Mouse (Mus musculus): Measurements from ENCODE around the gene Rab11a. TPM values are rescaled to one million over a fixed set of nuclear protein-coding genes. Genes with fewer than 3 reads are reported as not detected.

Rab11a gene
- 398 and 419 TPM in 2 replicates for polyA plus RNA-seq (2015; fragmentation: Nextera tagmentation; extraction: Ambion mirVana)

DNA sequence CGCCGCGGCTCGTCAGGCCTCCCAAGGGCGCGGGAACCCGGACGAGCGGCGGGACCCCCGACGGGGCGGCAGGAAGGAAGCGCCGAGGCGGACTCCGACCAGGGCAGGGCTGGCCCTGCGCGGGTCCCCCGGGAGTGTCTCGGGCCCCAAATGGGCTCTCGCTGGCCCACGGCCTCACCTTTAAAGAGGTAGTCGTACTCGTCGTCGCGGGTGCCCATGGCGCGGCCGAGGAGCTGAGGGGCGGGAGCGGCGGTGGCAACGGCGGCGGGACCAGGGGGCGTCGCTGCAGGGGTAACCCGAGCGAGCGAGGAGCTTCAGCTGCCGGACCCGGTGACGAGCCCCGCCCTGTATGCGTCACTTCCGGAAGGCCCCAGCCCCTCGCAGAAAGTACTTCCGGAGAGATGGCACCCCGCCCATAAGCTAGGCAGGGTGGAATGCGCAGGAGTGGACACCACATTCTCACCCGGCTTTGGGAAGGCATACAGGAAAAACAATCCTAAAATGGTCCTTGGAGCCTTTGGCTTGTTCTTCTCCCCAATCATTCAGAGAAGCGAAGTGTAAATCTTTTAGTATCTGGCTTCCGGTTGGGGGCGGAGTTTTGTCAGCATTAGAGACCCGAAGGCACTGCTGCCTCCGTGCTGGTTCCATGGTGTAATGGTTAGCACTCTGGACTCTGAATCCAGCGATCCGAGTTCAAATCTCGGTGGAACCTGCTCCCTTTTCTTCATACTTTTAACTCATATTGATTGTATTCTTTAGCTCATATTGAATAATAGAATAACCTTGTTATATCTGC, at the start of gene Rab11a:
Rab11a (minus strand) TSS at position 353 of the 796 bp plus-strand sequence.
- peak; percentile 98 for ATAC-seq (ENCODE audit: low FRiP score)
- no peaks in the 10 kb centered on the region for H3K27me3 ChIP-seq (replicated peaks)
- H3K36me3 ChIP-seq = no peaks in the 10 kb centered on the region
- WGBS = under 1% methylated on average over 61 of the region's 61 CpGs
- H3K4me1 ChIP-seq = peaks cover 13% of the 10 kb centered on the region
- H3K4me3 ChIP-seq (replicated peaks) = peak within 1 kb of the TSS; percentile 99
- peak within 1 kb of the TSS; percentile 96 for H3K27ac ChIP-seq (replicated peaks)
- H3K9me3 ChIP-seq (replicated peaks) = no peaks in the 10 kb centered on the region
- H3K4me2 ChIP-seq = peak within 1 kb of the TSS; percentile 72
- peak within 1 kb of the TSS; percentile 92 for H3K9ac ChIP-seq (replicated peaks)

DNA sequence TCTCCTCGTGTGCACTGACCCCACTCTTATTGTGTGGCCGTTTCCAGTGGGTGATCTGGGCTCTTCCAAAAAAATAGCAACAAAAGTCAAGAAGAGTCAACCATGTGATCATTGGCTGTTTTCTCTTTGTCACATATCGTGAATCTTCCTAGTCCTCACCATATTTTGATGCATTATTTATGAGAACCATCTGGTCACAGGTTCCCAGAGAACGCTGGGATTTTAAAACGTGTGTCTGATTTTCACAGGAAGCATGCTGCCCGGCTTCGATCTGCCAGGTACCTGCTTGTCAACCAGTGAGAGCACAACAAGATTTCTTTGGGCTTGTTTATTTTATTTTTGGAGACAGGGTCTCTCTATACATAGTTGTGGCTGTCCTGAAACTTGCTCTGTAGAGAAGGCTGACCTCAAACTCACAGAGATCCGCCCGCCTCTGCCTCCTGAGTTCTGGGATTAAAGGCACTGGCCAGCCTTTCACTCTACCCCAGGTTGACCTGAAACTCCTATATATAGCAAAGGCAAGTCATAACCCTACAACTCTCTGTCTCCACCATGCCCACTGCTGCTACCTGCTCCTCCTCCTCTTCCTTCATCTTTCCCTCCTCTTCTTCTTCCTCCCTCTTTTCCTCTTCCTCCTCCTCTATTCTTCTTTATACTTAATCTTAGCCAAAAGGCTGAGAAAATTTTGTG, 48.8 kb upstream of the Rab11a start:
- H3K4me3 ChIP-seq (replicated peaks) = no peak overlapping the region
- ATAC-seq (ENCODE audit: low FRiP score) = no peak
- H3K4me2 ChIP-seq = no peak overlapping the region
- no peak overlapping the region for H3K9ac ChIP-seq (replicated peaks)
- H3K27me3 ChIP-seq (replicated peaks) = no peaks in the 10 kb centered on the region
- H3K36me3 ChIP-seq = no peaks in the 10 kb centered on the region
- 65% methylated on average over 9 of the region's 9 CpGs for WGBS
- H3K27ac ChIP-seq (replicated peaks) = no peak overlapping the region
- no peaks in the 10 kb centered on the region for H3K9me3 ChIP-seq (replicated peaks)
- no peaks in the 10 kb centered on the region for H3K4me1 ChIP-seq

DNA sequence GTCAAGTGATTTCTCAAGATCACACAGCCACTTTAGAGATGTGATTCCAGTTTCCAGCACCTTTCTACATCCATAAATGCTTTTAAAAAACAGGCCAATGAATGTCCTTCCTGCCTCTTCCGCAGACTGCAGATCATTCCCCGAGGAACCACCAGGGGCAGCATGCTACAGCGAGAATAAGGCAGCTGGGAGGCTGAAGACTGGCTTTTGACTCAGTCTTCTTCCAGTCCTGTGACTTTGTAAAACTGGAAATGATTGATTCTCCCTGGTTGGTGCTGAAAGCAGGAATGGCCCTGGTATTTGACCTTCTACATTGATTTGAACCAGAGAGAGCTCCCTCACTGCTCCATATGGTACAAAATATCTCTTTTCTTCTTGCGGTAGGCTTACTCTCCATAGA, 47.3 kb upstream of the Rab11a start:
- H3K27me3 ChIP-seq (replicated peaks) = no peaks in the 10 kb centered on the region
- H3K9ac ChIP-seq (replicated peaks) = no peak overlapping the region
- no peak for ATAC-seq (ENCODE audit: low FRiP score)
- no peaks in the 10 kb centered on the region for H3K9me3 ChIP-seq (replicated peaks)
- H3K4me2 ChIP-seq = no peak overlapping the region
- H3K4me1 ChIP-seq = no peaks in the 10 kb centered on the region
- 40% methylated on average over 4 of the region's 4 CpGs for WGBS
- no peak overlapping the region for H3K4me3 ChIP-seq (replicated peaks)
- no peaks in the 10 kb centered on the region for H3K36me3 ChIP-seq
- H3K27ac ChIP-seq (replicated peaks) = no peak overlapping the region

- 63% methylated on average over 7 of the region's 7 CpGs for WGBS
- no peaks in the 10 kb centered on the region for H3K27me3 ChIP-seq (replicated peaks)
- no peak overlapping the region for H3K27ac ChIP-seq (replicated peaks)
- no peaks in the 10 kb centered on the region for H3K9me3 ChIP-seq (replicated peaks)
- no peak for ATAC-seq (ENCODE audit: low FRiP score)
- H3K4me3 ChIP-seq (replicated peaks) = no peak overlapping the region
- peaks cover 2% of the 10 kb centered on the region; the same call in 1 of the 2 replicates for H3K4me1 ChIP-seq
- H3K9ac ChIP-seq (replicated peaks) = no peak overlapping the region
- no peaks in the 10 kb centered on the region for H3K36me3 ChIP-seq
- H3K4me2 ChIP-seq = no peak overlapping the region
Observed at GRCm38 (mm10) chr9:64783511-64783910, 46.0 kb upstream of the Rab11a start.

DNA sequence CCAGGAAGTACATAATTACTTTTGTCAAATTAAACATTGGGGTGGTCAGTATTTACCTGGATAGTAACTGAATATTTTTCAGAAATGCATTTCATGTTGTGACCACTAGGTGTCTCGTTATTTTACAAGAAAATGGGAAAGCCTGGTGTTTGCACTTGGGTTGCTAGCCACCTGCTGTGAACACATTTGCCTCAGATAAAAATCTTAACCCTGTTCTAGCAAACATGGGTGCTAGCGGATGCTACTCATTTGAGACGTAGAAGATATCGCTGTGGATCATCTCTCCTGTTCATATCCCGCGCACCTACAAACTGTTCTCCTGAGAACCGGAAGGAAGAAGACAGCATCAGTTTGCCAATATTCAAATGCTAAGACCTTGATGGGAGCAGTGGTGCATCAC, 42.1 kb upstream of the Rab11a start:
- Histone ChIP-seq H3K4me1 (peaks cover 7% of the 10 kb centered on the region), H3K36me3 (no peaks in the 10 kb centered on the region), H3K9ac (replicated peaks) (no peak overlapping the region), H3K9me3 (replicated peaks) (no peaks in the 10 kb centered on the region), H3K4me2 (no peak overlapping the region), H3K4me3 (replicated peaks) (no peak overlapping the region), H3K27me3 (replicated peaks) (no peaks in the 10 kb centered on the region), H3K27ac (replicated peaks) (no peak overlapping the region)
- no peak for ATAC-seq (ENCODE audit: low FRiP score)
- WGBS = 46% methylated on average over 7 of the region's 7 CpGs

DNA sequence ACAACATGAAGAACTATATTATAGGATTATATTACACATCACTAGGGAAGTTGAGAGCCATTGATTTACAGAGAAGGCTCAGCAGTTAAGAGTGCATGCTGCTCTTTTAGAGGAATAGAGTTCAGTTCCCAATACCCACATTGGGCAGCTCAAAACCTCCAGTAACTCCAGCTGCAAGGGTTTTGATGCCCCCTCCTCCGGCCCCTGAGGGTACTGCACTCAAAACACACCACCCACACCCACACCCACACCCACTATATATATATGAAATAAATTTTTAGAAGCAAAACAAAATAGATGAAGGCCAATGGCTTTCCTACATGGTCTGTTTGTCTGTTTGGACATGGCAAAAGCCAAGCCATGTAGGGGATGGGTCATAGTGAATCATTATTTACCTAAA, 40.6 kb upstream of the Rab11a start:
- H3K27ac ChIP-seq (replicated peaks) = no peak overlapping the region
- H3K27me3 ChIP-seq (replicated peaks) = no peaks in the 10 kb centered on the region
- no peaks in the 10 kb centered on the region for H3K36me3 ChIP-seq
- no peak overlapping the region for H3K4me3 ChIP-seq (replicated peaks)
- 72% methylated on average over 1 of the region's 1 CpGs for WGBS
- H3K9me3 ChIP-seq (replicated peaks) = no peaks in the 10 kb centered on the region
- ATAC-seq (ENCODE audit: low FRiP score) = no peak
- H3K4me1 ChIP-seq = peaks cover 13% of the 10 kb centered on the region
- H3K9ac ChIP-seq (replicated peaks) = no peak overlapping the region
- no peak overlapping the region for H3K4me2 ChIP-seq

GRCm38 (mm10) chr9:64777441-64777987, 40.0 kb upstream of the Rab11a start:
- peaks cover 13% of the 10 kb centered on the region for H3K4me1 ChIP-seq
- H3K36me3 ChIP-seq = no peaks in the 10 kb centered on the region
- WGBS = 86% methylated on average over 4 of the region's 4 CpGs
- no peak for ATAC-seq (ENCODE audit: low FRiP score)
- H3K4me2 ChIP-seq = no peak overlapping the region
- no peaks in the 10 kb centered on the region for H3K9me3 ChIP-seq (replicated peaks)
- H3K9ac ChIP-seq (replicated peaks) = no peak overlapping the region
- no peaks in the 10 kb centered on the region for H3K27me3 ChIP-seq (replicated peaks)
- no peak overlapping the region for H3K4me3 ChIP-seq (replicated peaks)
- no peak overlapping the region for H3K27ac ChIP-seq (replicated peaks)

GRCm38 (mm10) chr9:64775491-64775890, 37.9 kb upstream of the Rab11a start:
- Histone ChIP-seq H3K36me3 (no peaks in the 10 kb centered on the region), H3K4me2 (no peak overlapping the region), H3K4me1 (peaks cover 16% of the 10 kb centered on the region), H3K27ac (replicated peaks) (no peak overlapping the region), H3K9me3 (replicated peaks) (no peaks in the 10 kb centered on the region), H3K4me3 (replicated peaks) (no peak overlapping the region), H3K27me3 (replicated peaks) (no peaks in the 10 kb centered on the region), H3K9ac (replicated peaks) (no peak overlapping the region)
- ATAC-seq (ENCODE audit: low FRiP score) = no peak
- WGBS = 74% methylated on average over 4 of the region's 4 CpGs

- Histone ChIP-seq H3K9ac (replicated peaks) (no peak overlapping the region), H3K4me1 (peaks cover 16% of the 10 kb centered on the region), H3K9me3 (replicated peaks) (no peaks in the 10 kb centered on the region), H3K36me3 (no peaks in the 10 kb centered on the region), H3K4me2 (no peak overlapping the region), H3K27ac (replicated peaks) (peak overlapping the region; percentile 74), H3K4me3 (replicated peaks) (no peak overlapping the region), H3K27me3 (replicated peaks) (no peaks in the 10 kb centered on the region)
- 33% methylated on average over 2 of the region's 2 CpGs for WGBS
- no peak for ATAC-seq (ENCODE audit: low FRiP score)
Observed at GRCm38 (mm10) chr9:64774883-64775282, 37.3 kb upstream of the Rab11a start.

DNA sequence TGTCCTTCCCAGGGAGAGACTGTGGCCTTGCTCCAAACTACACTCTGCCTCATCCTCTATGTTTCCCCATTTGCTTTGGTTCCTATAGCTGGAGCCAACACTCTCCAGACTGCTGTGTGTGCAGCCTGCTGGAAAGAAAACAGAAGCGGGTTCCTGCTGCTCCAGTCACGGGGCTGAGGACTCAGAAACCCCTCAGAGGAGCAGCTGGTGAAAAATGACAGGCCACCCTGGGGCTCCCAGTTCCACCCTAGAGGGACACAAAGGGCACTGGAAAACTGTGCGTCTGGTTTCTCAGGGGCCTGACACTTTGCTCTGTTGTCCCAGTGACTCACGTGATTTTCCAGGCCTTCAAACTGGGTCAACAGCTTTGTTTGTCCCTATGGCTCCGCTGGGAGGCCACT, 36.9 kb upstream of the Rab11a start:
- H3K27ac ChIP-seq (replicated peaks) = peak overlapping the region; percentile 74
- H3K4me3 ChIP-seq (replicated peaks) = no peak overlapping the region
- WGBS = 10% methylated on average over 5 of the region's 5 CpGs
- H3K27me3 ChIP-seq (replicated peaks) = no peaks in the 10 kb centered on the region
- H3K9ac ChIP-seq (replicated peaks) = no peak overlapping the region
- H3K36me3 ChIP-seq = no peaks in the 10 kb centered on the region
- peaks cover 14% of the 10 kb centered on the region for H3K4me1 ChIP-seq
- no peak overlapping the region for H3K4me2 ChIP-seq
- no peaks in the 10 kb centered on the region for H3K9me3 ChIP-seq (replicated peaks)
- no peak; the same call in 1 of the 2 replicates for ATAC-seq (ENCODE audit: low FRiP score)

- no peak overlapping the region for H3K9ac ChIP-seq (replicated peaks)
- 59% methylated on average over 4 of the region's 4 CpGs for WGBS
- ATAC-seq (ENCODE audit: low FRiP score) = no peak
Observed at GRCm38 (mm10) chr9:64773936-64774335, 36.4 kb upstream of the Rab11a start.

GRCm38 (mm10) chr9:64773254-64773653, 35.7 kb upstream of the Rab11a start:
- ATAC-seq (ENCODE audit: low FRiP score) = no peak
- H3K27ac ChIP-seq (replicated peaks) = no peak overlapping the region
- WGBS = 82% methylated on average over 8 of the region's 8 CpGs

More at GRCm38 (mm10) chr9:64773936-64774335, 36.4 kb upstream of the Rab11a start:
- Histone ChIP-seq H3K4me1 (peaks cover 14% of the 10 kb centered on the region), H3K9me3 (replicated peaks) (no peaks in the 10 kb centered on the region), H3K36me3 (no peaks in the 10 kb centered on the region), H3K27me3 (replicated peaks) (no peaks in the 10 kb centered on the region), H3K27ac (replicated peaks) (peak overlapping the region; percentile 74), H3K4me2 (no peak overlapping the region), H3K4me3 (replicated peaks) (no peak overlapping the region)

More at GRCm38 (mm10) chr9:64773254-64773653, 35.7 kb upstream of the Rab11a start:
- H3K4me2 ChIP-seq = no peak overlapping the region
- H3K9ac ChIP-seq (replicated peaks) = no peak overlapping the region
- no peak overlapping the region for H3K4me3 ChIP-seq (replicated peaks)
- H3K4me1 ChIP-seq = peaks cover 14% of the 10 kb centered on the region
- no peaks in the 10 kb centered on the region for H3K36me3 ChIP-seq
- H3K27me3 ChIP-seq (replicated peaks) = no peaks in the 10 kb centered on the region
- H3K9me3 ChIP-seq (replicated peaks) = no peaks in the 10 kb centered on the region
